Mouse (Mus musculus) gastrocnemius, adult 2 months (tissue): Measurements from ENCODE around the gene Snx19. TPM values are rescaled to one million over a fixed set of nuclear protein-coding genes. Genes with fewer than 3 reads are reported as not detected.

Experiments
- DNase-seq: peaks from one replicate; pipeline ENCODE4 v3.0.0; 2022
- H3K27ac ChIP-seq: fragments of 200-600 bp; 2 replicates; pipeline ENCODE4 v1.8.1; 2022; ENCODE audit warnings: mild to moderate bottlenecking
- H3K4me3 ChIP-seq: fragments of 200-600 bp; 2 replicates; pipeline ENCODE4 v1.8.1; 2022; ENCODE audit warnings: mild to moderate bottlenecking, moderate library complexity
- CTCF ChIP-seq: fragments of 200-600 bp; IDR thresholded peaks from 2 replicates; pipeline ENCODE4 v1.8.1; 2022; ENCODE audit warnings: antibody characterized with exemption, mild to moderate bottlenecking, moderate library complexity
- intact Hi-C: fragments of 180-260 bp; cut with DNase I; formaldehyde crosslinking; loops from one replicate; pipeline ENCODE4 v1.15.1; 2025
- long read RNA-seq, 2 experiments: library from polyadenylated mRNA; stranded (forward); transcript quantifications; one replicate each; pipeline ENCODE4 v2.0.0; 2021
- total RNA-seq, 2 experiments: library from RNA; stranded (reverse); gene quantifications; 2 replicates each; pipeline ENCODE4 v1.2.3; 2021

The Snx19 gene
- 10 to 100 TPM; 20.9 to 22.7 TPM for total RNA-seq
- long read RNA-seq, experiment 1, full-length matches to known transcripts, result 14 of 27 reads
- long read RNA-seq, experiment 1, partial matches to known transcripts, result 8 of 27 reads
- long read RNA-seq, experiment 1, other reads (novel, unspliced or antisense), result 5 of 27 reads
- long read RNA-seq, experiment 2, full-length matches to known transcripts, result 13 of 26 reads
- long read RNA-seq, experiment 2, partial matches to known transcripts, result 2 of 26 reads
- long read RNA-seq, experiment 2, other reads (novel, unspliced or antisense), result 11 of 26 reads

- intact Hi-C loops, result loop anchor here (10.0 kb wide), 1 partner anchor 762 kb away; no protein-coding TSS in a partner anchor
- Histone ChIP-seq H3K27ac (peak within 1 kb of the TSS; percentile 92), H3K4me3 (peak within 1 kb of the TSS; percentile 96)
- TF ChIP-seq CTCF, result no peak; the same call in 1 of the 2 replicates
- DNase-seq, result peak; percentile 96
These were observed at the start of gene Snx19 for GRCm38 (mm10) chr9:30426882-30427632. TSS of gene Snx19 (plus strand) at chr9:30427108.

- intact Hi-C loops, result no loop called here
- H3K4me3 ChIP-seq, result no peak overlapping the region
- no peak overlapping the region for H3K27ac ChIP-seq
- TF ChIP-seq CTCF, result no peak
- no peak for DNase-seq
These were observed 26.1 kb upstream of the Snx19 start for GRCm38 (mm10) chr9:30400771-30401170.

GRCm38 (mm10) chr9:30422940-30423339 lies 4.0 kb upstream of the Snx19 start:
- H3K4me3 ChIP-seq, result no peak overlapping the region
- no peak overlapping the region for H3K27ac ChIP-seq
- TF ChIP-seq CTCF, result peak; percentile 85
- DNase-seq, result no peak
- intact Hi-C loops, result loop anchor here (10.0 kb wide), 1 partner anchor 758 kb away; no protein-coding TSS in a partner anchor

- DNase-seq, result no peak
- TF ChIP-seq CTCF, result no peak
- H3K27ac ChIP-seq, result no peak overlapping the region
- intact Hi-C loops, result loop anchor here (10.0 kb wide), 1 partner anchor 760 kb away; no protein-coding TSS in a partner anchor
- no peak overlapping the region for H3K4me3 ChIP-seq
These were observed 1.7 kb upstream of the Snx19 start for GRCm38 (mm10) chr9:30425178-30425577.

GRCm38 (mm10) chr9:30428231-30428630 lies 1.3 kb downstream of the Snx19 start:
- intact Hi-C loops, result loop anchor here (10.0 kb wide), 1 partner anchor 763 kb away; no protein-coding TSS in a partner anchor
- H3K27ac ChIP-seq, result no peak overlapping the region
- DNase-seq, result no peak
- H3K4me3 ChIP-seq, result peak overlapping the region; percentile 96
- TF ChIP-seq CTCF, result no peak

- Histone ChIP-seq H3K4me3 (no peak overlapping the region), H3K27ac (peak overlapping the region; percentile 24)
- TF ChIP-seq CTCF, result no peak
- no peak for DNase-seq
- intact Hi-C loops, result no loop called here
These were observed 3.5 kb downstream of the Snx19 start for GRCm38 (mm10) chr9:30430447-30430846.

GRCm38 (mm10) chr9:30431909-30432308 lies 5.0 kb downstream of the Snx19 start:
- H3K27ac ChIP-seq, result no peak overlapping the region
- intact Hi-C loops, result no loop called here
- TF ChIP-seq CTCF, result no peak
- no peak for DNase-seq
- H3K4me3 ChIP-seq, result no peak overlapping the region

- no peak for TF ChIP-seq CTCF
- no peak overlapping the region for H3K4me3 ChIP-seq
- intact Hi-C loops, result no loop called here
- DNase-seq, result no peak
- H3K27ac ChIP-seq, result no peak overlapping the region
These were observed 7.0 kb downstream of the Snx19 start for GRCm38 (mm10) chr9:30433914-30434313.

- DNase-seq, result no peak
- no peak for TF ChIP-seq CTCF
- intact Hi-C loops, result no loop called here
- H3K4me3 ChIP-seq, result no peak overlapping the region
- H3K27ac ChIP-seq, result no peak overlapping the region
These were observed 9.1 kb downstream of the Snx19 start for GRCm38 (mm10) chr9:30435902-30436585.

- H3K4me3 ChIP-seq, result no peak overlapping the region
- peak; percentile 44 for DNase-seq
- intact Hi-C loops, result loop anchor here (2.0 kb wide), 1 partner anchor 502 kb away; no protein-coding TSS in a partner anchor
- H3K27ac ChIP-seq, result no peak overlapping the region
- TF ChIP-seq CTCF, result peak; percentile 88
These were observed 11.6 kb downstream of the Snx19 start for GRCm38 (mm10) chr9:30438505-30438904.

- no peak for TF ChIP-seq CTCF
- intact Hi-C loops, result no loop called here
- H3K27ac ChIP-seq, result no peak overlapping the region
- H3K4me3 ChIP-seq, result no peak overlapping the region
- DNase-seq, result no peak
These were observed 14.9 kb downstream of the Snx19 start for GRCm38 (mm10) chr9:30441761-30442160.

GRCm38 (mm10) chr9:30445232-30446085 lies 18.6 kb downstream of the Snx19 start:
- Histone ChIP-seq H3K27ac (peak overlapping the region; percentile 90), H3K4me3 (no peak overlapping the region)
- intact Hi-C loops, result loop anchor here (5.0 kb wide), 1 partner anchor 637 kb away; no protein-coding TSS in a partner anchor
- TF ChIP-seq CTCF, result no peak
- DNase-seq, result peak; percentile 83
